Mouse (Mus musculus) thymus, adult 2 months (tissue): ENCODE measurements around the gene Mast1.

Source experiments
- CTCF ChIP-seq: fragments of 200-500 bp; IDR thresholded peaks from 2 replicates; pipeline ENCODE4 v1.5.1; 2012; ENCODE audit warnings: mild to moderate bottlenecking, control low read depth, low read length, moderate library complexity, borderline replicate concordance; ENCODE audit not compliant: control insufficient read depth, poor library complexity, insufficient read depth; ENCODE audit errors: extremely low read depth
- POLR2A ChIP-seq: fragments of 200-500 bp; IDR thresholded peaks from 2 replicates; pipeline ENCODE4 v1.6.1; 2012; ENCODE audit warnings: mild to moderate bottlenecking, low read length, control low read depth, moderate library complexity; ENCODE audit not compliant: control insufficient read depth, poor library complexity, insufficient read depth; ENCODE audit errors: extremely low read depth

DNA sequence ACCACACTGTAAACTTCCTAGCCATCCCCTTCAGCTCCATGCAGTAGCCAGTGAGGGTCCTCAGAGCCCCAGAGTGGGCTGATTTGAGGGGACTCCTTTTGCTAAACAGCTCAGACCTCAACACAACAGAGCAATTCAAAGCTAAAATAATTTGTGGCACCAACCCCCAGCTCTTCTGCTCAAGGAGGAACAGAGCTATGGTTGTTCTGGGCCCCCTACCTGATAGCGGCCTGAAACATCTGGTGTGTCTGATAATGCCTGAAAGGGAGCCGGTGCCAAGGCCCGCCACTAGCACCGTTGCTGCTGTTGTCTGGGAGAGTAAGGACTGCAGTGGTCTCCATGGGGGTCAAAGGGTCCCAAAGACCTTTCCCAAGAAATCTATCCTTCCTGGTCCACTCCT lies 36.1 kb downstream of the Mast1 start:
- TF ChIP-seq CTCF, result no peak
- no peak for TF ChIP-seq POLR2A
